Mouse (Mus musculus): Measurements from ENCODE around the gene Slc4a8. TPM values are rescaled to one million over a fixed set of nuclear protein-coding genes. Genes with fewer than 3 reads are reported as not detected.

Gene Slc4a8
- polyA plus RNA-seq, 1 experiment from 2014 or later, result 7.9 TPM

DNA sequence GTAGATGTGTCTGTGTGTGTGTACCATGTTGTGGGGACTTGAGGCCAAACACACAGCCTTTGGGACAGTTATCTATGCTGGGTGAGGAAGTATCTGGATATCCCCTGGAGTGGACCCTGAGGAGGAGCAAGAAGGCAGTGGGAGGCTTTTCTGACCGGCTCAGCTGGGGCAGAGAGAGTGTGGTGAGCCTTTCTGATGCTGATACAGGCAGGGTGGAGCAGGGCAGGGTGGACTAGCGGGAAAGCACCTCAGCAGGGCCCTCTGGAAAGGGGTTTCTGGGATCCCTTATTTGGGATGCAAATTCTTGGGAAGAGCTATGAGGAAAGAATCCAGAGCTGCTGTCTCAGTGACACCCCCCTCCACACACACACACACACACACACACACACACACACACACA lies 30.8 kb downstream of the Slc4a8 start:
- no peaks in the 10 kb centered on the region for H3K36me3 ChIP-seq (ENCODE audit: control insufficient read depth, insufficient read depth, low read length)
- no peak for ATAC-seq (ENCODE audit: insufficient read depth, low FRiP score, low TSS enrichment)
- 59% methylated on average over 2 of the region's 2 CpGs for WGBS

DNA sequence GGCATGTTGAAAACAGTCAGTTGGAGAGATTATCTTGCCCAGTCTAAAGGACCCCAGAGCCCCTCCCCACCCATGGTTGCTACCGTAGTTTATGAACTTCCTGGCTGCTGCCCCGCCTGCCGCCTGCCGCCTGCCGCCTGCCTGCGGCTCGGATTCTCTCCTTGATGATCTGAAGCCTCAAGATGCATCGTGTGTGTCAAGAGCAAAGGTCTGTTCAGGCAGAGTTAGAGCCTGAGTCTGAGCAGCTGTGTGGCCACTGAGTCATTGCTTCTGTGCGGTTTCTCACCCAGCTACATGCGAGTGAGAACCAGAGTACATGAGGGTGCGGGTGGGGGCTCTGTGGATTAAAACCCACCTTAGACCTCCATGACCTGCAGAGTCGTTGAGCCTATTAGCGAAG lies 39.4 kb downstream of the Slc4a8 start:
- Histone ChIP-seq H3K27ac (ENCODE audit: low read depth, low read length) (no peak overlapping the region), H3K36me3 (ENCODE audit: control insufficient read depth, insufficient read depth, low read length) (no peaks in the 10 kb centered on the region; the same call in 1 of the 2 replicates), H3K9me3 (ENCODE audit: control insufficient read depth, low read length) (no peaks in the 10 kb centered on the region), H3K4me3 (ENCODE audit: low read depth, low read length) (no peak overlapping the region), H3K4me2 (ENCODE audit: low read depth) (no peak overlapping the region), H3K27me3 (ENCODE audit: control insufficient read depth, insufficient read depth, low read length) (no peaks in the 10 kb centered on the region), H3K9ac (ENCODE audit: low read length) (no peak overlapping the region), H3K4me1 (ENCODE audit: control insufficient read depth, insufficient read depth, low read length) (no peaks in the 10 kb centered on the region)
- DNase-seq (ENCODE audit: low spot score) (no peak), ATAC-seq (ENCODE audit: insufficient read depth, low FRiP score, low TSS enrichment) (no peak)
- 70% methylated on average over 13 of the region's 13 CpGs for WGBS

More for the DNA sequence above, 30.8 kb downstream of the Slc4a8 start:
- Histone ChIP-seq H3K4me1 (ENCODE audit: control insufficient read depth, insufficient read depth, low read length) (no peaks in the 10 kb centered on the region), H3K9ac (ENCODE audit: low read length) (no peak overlapping the region), H3K27me3 (ENCODE audit: control insufficient read depth, insufficient read depth, low read length) (no peaks in the 10 kb centered on the region), H3K9me3 (ENCODE audit: control insufficient read depth, low read length) (no peaks in the 10 kb centered on the region), H3K27ac (ENCODE audit: low read depth, low read length) (no peak overlapping the region), H3K4me3 (ENCODE audit: low read depth, low read length) (no peak overlapping the region), H3K4me2 (ENCODE audit: low read depth) (no peak overlapping the region)
- DNase-seq (ENCODE audit: low spot score), result no peak

DNA sequence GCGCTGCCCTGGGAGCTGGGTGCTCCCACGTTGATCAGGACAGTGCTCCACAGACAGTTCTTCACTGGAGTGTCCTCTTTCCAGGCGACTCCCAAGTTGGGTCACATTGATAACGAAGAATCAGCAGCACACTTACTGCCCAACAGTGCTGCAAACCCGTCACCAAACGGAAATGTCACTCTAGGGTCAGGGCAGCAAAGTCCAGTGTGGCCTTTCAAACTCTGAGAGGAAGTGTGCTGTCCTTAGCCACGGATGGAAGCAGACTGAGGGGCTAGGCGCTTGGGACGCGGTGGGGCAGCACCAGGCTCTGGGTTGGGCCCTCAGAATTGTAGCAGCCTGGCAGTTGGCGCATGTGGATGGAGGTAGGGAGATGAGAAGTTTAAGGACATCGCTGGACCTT lies 46.5 kb downstream of the Slc4a8 start:
- H3K36me3 ChIP-seq (ENCODE audit: control insufficient read depth, insufficient read depth, low read length), result no peaks in the 10 kb centered on the region; the same call in 1 of the 2 replicates
- H3K9me3 ChIP-seq (ENCODE audit: control insufficient read depth, low read length), result no peaks in the 10 kb centered on the region
- no peak overlapping the region for H3K4me2 ChIP-seq (ENCODE audit: low read depth)
- H3K4me1 ChIP-seq (ENCODE audit: control insufficient read depth, insufficient read depth, low read length), result no peaks in the 10 kb centered on the region
- H3K27ac ChIP-seq (ENCODE audit: low read depth, low read length), result no peak overlapping the region
- H3K9ac ChIP-seq (ENCODE audit: low read length), result no peak overlapping the region
- 81% methylated on average over 12 of the region's 12 CpGs for WGBS
- H3K4me3 ChIP-seq (ENCODE audit: low read depth, low read length), result no peak overlapping the region
- H3K27me3 ChIP-seq (ENCODE audit: control insufficient read depth, insufficient read depth, low read length), result no peaks in the 10 kb centered on the region
- ATAC-seq (ENCODE audit: insufficient read depth, low FRiP score, low TSS enrichment), result no peak
- no peak for DNase-seq (ENCODE audit: low spot score)

DNA sequence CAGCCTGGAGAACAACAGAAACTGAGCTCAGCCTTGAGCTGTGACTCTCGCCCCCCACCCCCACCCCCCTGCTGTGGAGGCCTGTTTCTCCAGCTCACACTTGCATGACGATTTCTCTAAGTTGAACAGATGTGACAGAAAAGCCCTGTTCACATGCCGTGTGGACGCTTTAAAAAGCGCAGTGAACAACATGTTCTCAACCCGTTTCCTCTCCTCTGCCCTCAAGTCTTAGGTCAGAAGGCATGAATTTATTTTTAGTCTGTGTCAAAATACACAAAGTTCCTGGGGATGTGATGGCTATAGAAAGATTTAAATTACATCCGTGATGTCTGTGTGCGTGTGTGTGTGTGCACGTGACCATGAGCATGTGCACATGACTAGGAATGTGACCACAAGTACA lies 46.9 kb downstream of the Slc4a8 start:
- WGBS, result 80% methylated on average over 9 of the region's 9 CpGs
- H3K4me1 ChIP-seq (ENCODE audit: control insufficient read depth, insufficient read depth, low read length), result no peaks in the 10 kb centered on the region
- H3K4me3 ChIP-seq (ENCODE audit: low read depth, low read length), result no peak overlapping the region
- no peak overlapping the region for H3K27ac ChIP-seq (ENCODE audit: low read depth, low read length)
- H3K27me3 ChIP-seq (ENCODE audit: control insufficient read depth, insufficient read depth, low read length), result no peaks in the 10 kb centered on the region
- no peak overlapping the region for H3K9ac ChIP-seq (ENCODE audit: low read length)
- no peak for DNase-seq (ENCODE audit: low spot score)
- no peaks in the 10 kb centered on the region; the same call in 1 of the 2 replicates for H3K36me3 ChIP-seq (ENCODE audit: control insufficient read depth, insufficient read depth, low read length)
- H3K9me3 ChIP-seq (ENCODE audit: control insufficient read depth, low read length), result no peaks in the 10 kb centered on the region
- H3K4me2 ChIP-seq (ENCODE audit: low read depth), result no peak overlapping the region
- no peak for ATAC-seq (ENCODE audit: insufficient read depth, low FRiP score, low TSS enrichment)

DNA sequence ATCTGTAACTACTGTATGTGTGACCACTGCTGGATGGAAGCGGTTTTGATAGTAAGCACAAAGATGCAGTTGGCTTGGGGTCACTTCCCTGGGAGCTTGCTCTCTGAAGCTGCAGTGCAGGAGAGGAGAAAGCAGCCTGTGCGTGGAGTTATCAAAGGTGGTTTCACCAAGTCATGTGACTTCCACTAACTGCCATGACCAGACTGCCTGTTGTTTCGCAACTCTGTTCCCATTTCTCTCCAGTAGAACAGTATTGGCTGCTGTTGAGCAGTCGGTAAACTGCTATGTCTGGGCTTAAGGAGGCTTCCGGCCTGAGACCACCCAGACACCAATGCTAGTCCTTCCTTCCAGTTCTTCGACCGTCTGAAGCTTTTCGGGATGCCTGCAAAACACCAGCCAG lies 48.7 kb downstream of the Slc4a8 start:
- no peak overlapping the region for H3K4me2 ChIP-seq (ENCODE audit: low read depth)
- no peak overlapping the region for H3K27ac ChIP-seq (ENCODE audit: low read depth, low read length)
- no peaks in the 10 kb centered on the region for H3K4me1 ChIP-seq (ENCODE audit: control insufficient read depth, insufficient read depth, low read length)
- H3K9me3 ChIP-seq (ENCODE audit: control insufficient read depth, low read length), result no peaks in the 10 kb centered on the region
- no peak overlapping the region for H3K4me3 ChIP-seq (ENCODE audit: low read depth, low read length)
- no peak overlapping the region for H3K9ac ChIP-seq (ENCODE audit: low read length)
- DNase-seq (ENCODE audit: low spot score) (no peak), ATAC-seq (ENCODE audit: insufficient read depth, low FRiP score, low TSS enrichment) (no peak)
- H3K36me3 ChIP-seq (ENCODE audit: control insufficient read depth, insufficient read depth, low read length), result no peaks in the 10 kb centered on the region
- H3K27me3 ChIP-seq (ENCODE audit: control insufficient read depth, insufficient read depth, low read length), result no peaks in the 10 kb centered on the region
- WGBS, result 88% methylated on average over 8 of the region's 8 CpGs

DNA sequence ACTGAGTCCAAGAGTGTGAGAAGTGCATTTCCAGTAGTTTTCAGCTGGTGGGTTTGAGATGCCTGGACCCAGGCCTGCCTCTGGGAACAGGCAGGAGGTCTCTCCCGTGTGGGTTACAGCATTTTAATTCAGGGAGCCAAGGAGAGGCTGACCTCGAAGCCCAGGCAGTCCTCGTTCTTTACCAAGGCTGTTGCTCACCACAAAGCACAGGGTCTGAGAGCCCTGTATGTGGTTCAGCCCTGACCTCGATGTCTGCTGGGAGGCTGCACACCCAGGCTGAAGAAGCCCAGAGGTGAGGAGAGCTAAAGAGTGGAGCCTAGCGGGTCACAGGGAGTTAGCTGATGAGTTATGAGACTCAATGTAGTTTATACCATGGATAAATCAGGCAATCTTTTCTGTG lies 52.0 kb downstream of the Slc4a8 start:
- Histone ChIP-seq H3K36me3 (ENCODE audit: control insufficient read depth, insufficient read depth, low read length) (no peaks in the 10 kb centered on the region), H3K9me3 (ENCODE audit: control insufficient read depth, low read length) (no peaks in the 10 kb centered on the region), H3K4me1 (ENCODE audit: control insufficient read depth, insufficient read depth, low read length) (no peaks in the 10 kb centered on the region), H3K4me3 (ENCODE audit: low read depth, low read length) (no peak overlapping the region), H3K9ac (ENCODE audit: low read length) (no peak overlapping the region), H3K27ac (ENCODE audit: low read depth, low read length) (no peak overlapping the region), H3K4me2 (ENCODE audit: low read depth) (no peak overlapping the region), H3K27me3 (ENCODE audit: control insufficient read depth, insufficient read depth, low read length) (no peaks in the 10 kb centered on the region)
- 80% methylated on average over 5 of the region's 5 CpGs for WGBS
- no peak for DNase-seq (ENCODE audit: low spot score)
- no peak for ATAC-seq (ENCODE audit: insufficient read depth, low FRiP score, low TSS enrichment)

DNA sequence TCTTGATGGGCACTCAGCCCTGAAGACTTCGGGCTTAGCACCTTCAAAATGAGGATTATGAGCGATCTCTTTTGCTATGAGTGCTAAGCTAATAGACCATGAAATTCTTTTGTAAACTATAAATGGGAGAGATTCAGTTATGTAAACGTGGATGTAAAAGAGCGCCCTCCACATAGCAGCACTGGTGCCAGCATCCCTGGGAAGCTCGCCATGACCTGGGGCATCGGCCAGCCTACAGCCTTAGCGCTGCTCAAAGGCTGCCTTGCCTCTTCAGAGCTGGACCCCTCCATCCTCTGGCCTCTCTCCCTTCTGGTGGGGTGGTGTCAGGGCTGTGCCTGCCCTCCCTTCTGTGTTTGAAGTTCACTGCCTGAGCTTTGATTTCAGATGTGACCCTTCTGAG lies 52.5 kb downstream of the Slc4a8 start:
- Histone ChIP-seq H3K4me2 (ENCODE audit: low read depth) (no peak overlapping the region), H3K4me3 (ENCODE audit: low read depth, low read length) (no peak overlapping the region), H3K9ac (ENCODE audit: low read length) (no peak overlapping the region), H3K27me3 (ENCODE audit: control insufficient read depth, insufficient read depth, low read length) (no peaks in the 10 kb centered on the region), H3K9me3 (ENCODE audit: control insufficient read depth, low read length) (no peaks in the 10 kb centered on the region), H3K27ac (ENCODE audit: low read depth, low read length) (no peak overlapping the region), H3K36me3 (ENCODE audit: control insufficient read depth, insufficient read depth, low read length) (no peaks in the 10 kb centered on the region), H3K4me1 (ENCODE audit: control insufficient read depth, insufficient read depth, low read length) (no peaks in the 10 kb centered on the region)
- ATAC-seq (ENCODE audit: insufficient read depth, low FRiP score, low TSS enrichment), result no peak
- 74% methylated on average over 7 of the region's 7 CpGs for WGBS
- DNase-seq (ENCODE audit: low spot score), result no peak

DNA sequence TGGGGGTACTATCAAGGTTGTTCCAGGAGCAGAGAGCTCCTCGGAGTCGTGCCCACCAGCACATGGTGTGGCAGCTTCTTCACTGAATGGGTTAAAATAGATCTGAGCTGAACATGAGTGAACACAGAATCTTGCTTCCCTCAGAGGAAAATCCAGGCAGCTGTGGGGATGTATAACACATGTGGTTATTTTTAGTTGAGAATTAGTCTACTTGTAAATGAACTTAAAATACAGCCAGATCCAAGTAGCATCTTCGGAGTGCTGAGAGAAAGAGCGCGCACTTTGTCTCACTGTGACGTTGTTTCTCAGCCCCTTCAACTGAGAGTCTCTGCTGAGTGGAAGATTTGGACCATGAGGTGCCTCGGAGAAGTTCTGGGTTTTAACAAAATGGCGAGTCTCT lies 53.8 kb downstream of the Slc4a8 start:
- Histone ChIP-seq H3K9ac (ENCODE audit: low read length) (no peak overlapping the region), H3K4me1 (ENCODE audit: control insufficient read depth, insufficient read depth, low read length) (no peaks in the 10 kb centered on the region), H3K27ac (ENCODE audit: low read depth, low read length) (no peak overlapping the region), H3K27me3 (ENCODE audit: control insufficient read depth, insufficient read depth, low read length) (no peaks in the 10 kb centered on the region), H3K4me2 (ENCODE audit: low read depth) (no peak overlapping the region), H3K9me3 (ENCODE audit: control insufficient read depth, low read length) (no peaks in the 10 kb centered on the region), H3K36me3 (ENCODE audit: control insufficient read depth, insufficient read depth, low read length) (no peaks in the 10 kb centered on the region), H3K4me3 (ENCODE audit: low read depth, low read length) (no peak overlapping the region)
- DNase-seq (ENCODE audit: low spot score), result no peak
- 90% methylated on average over 8 of the region's 8 CpGs for WGBS
- ATAC-seq (ENCODE audit: insufficient read depth, low FRiP score, low TSS enrichment), result no peak

DNA sequence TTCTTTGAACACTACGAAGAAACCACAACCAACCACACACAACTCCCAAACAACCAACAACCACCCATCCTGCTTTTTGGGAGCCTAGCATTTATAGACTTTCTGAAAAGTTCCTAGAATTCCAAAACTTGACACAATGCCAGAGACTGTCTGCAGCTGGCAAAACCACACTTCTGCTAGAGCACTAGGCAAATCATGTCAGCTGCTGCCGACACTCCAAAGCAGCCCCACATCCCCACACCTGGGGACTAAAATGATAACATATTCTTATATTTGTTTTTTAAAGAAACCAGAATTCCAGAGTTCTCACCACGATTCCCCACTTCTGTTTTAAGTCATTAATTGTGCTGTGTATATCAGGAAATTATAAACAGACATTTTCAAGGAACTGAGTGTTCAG lies 57.3 kb downstream of the Slc4a8 start:
- no peaks in the 10 kb centered on the region for H3K36me3 ChIP-seq (ENCODE audit: control insufficient read depth, insufficient read depth, low read length)
- H3K4me2 ChIP-seq (ENCODE audit: low read depth), result no peak overlapping the region
- 87% methylated on average over 3 of the region's 3 CpGs for whole genome bisulfite sequencing
- H3K27ac ChIP-seq (ENCODE audit: low read depth, low read length), result no peak overlapping the region
- H3K9ac ChIP-seq (ENCODE audit: low read length), result no peak overlapping the region
- H3K4me3 ChIP-seq (ENCODE audit: low read depth, low read length), result no peak overlapping the region
- no peaks in the 10 kb centered on the region for H3K27me3 ChIP-seq (ENCODE audit: control insufficient read depth, insufficient read depth, low read length)
- ATAC-seq (ENCODE audit: insufficient read depth, low FRiP score, low TSS enrichment), result no peak
- no peaks in the 10 kb centered on the region for H3K4me1 ChIP-seq (ENCODE audit: control insufficient read depth, insufficient read depth, low read length)
- no peak for DNase-seq (ENCODE audit: low spot score)
- no peaks in the 10 kb centered on the region for H3K9me3 ChIP-seq (ENCODE audit: control insufficient read depth, low read length)

All from neural tube, embryonic 11.5 days (tissue).